Mouse (Mus musculus): Measurements from ENCODE around the gene Ucp2.

The Ucp2 gene

DNA sequence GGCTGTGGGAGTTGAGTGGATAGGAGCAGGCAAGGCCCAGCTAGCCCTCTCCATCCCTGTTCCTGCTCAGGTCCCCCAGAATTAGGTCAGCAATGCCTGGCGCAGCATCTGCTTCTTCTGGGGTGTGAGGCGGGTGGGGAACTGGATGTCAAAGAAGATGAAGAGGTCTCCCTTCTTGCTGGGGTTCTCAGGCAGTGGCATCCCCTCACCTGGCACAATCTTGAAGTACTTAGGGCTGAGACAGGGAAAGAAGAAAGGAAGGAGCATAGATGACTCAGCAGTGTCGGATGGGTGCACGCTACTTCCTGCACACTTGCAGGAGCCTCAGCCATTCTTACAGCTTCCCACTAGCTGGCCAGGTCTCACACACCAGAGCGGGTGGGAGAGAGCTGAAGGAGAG, 9.9 kb downstream of the Ucp2 start:
- no peak for DNase-seq (ENCODE audit: low spot score)

DNA sequence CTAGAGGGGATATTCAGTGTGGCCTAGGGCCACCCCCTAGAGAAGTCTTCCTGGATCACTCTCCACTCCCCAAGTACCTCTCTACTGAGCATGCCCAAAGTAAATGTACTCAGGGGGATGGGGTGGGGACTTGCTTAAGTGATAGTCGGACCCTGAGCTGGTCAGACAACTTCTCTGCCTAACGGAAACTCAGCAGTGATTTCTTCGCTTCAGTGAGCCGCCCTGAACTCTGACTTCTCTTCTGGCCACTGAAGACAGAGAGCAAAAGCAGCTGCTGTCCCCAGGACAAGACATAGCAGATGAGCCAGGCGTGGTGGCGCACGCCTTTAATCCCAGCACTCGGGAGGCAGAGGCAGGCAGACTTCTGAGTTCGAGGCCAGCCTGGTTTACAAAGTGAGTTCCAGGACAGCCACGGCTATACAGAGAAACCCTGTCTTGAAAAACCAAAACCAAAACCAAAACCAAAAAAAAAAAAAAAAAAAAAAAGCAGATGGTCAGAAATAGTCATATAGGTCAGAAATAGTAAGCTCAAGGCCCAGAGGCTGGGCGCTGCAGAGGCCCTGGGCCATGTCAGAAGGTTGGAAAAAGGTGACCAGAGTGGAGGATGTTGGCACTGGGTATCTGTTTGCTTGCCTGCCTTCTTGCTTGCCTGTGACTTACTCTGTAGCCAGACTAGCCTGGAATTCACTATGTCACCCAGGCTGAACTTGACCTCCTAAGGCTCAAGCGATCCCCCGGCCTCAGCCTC, 11.8 kb downstream of the Ucp2 start:
- DNase-seq (ENCODE audit: low spot score), result no peak

GRCm38 (mm10) chr7:100506494-100506893, 13.4 kb downstream of the Ucp2 start:
- no peak for DNase-seq (ENCODE audit: low spot score)

GRCm38 (mm10) chr7:100508670-100509069, 15.5 kb downstream of the Ucp2 start:
- DNase-seq (ENCODE audit: low spot score), result no peak

GRCm38 (mm10) chr7:100511602-100512001, 18.5 kb downstream of the Ucp2 start:
- DNase-seq (ENCODE audit: low spot score), result no peak

DNA sequence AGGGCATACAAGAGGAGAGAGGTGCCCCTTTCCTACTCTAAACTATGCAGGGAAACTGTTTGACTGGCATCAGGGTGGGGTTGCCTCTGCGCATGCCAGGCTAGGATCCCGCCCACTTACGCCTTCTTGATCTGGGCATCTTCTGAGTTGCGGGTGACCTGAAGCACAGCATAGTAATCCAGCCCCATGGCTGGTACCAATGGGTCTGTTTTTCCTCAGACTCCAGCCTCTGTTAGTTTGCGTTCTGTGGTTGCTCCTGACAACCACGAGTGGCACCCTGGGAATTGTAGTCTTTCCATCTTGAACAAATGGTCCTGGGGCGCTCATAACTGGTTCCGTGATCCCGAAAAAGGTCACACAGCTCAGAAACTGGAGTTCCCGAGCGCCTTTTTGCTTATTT, 21.4 kb downstream of the Ucp2 start, which contains the start of gene Dnajb13:
Dnajb13 (minus strand) TSS at position 388 of the 400 bp plus-strand sequence.
- no peak for DNase-seq (ENCODE audit: low spot score)

GRCm38 (mm10) chr7:100520204-100520603, 27.1 kb downstream of the Ucp2 start:
- no peak for DNase-seq (ENCODE audit: low spot score)

GRCm38 (mm10) chr7:100520663-100521285, 27.6 kb downstream of the Ucp2 start:
- peak; percentile 73 for DNase-seq (ENCODE audit: low spot score)

DNA sequence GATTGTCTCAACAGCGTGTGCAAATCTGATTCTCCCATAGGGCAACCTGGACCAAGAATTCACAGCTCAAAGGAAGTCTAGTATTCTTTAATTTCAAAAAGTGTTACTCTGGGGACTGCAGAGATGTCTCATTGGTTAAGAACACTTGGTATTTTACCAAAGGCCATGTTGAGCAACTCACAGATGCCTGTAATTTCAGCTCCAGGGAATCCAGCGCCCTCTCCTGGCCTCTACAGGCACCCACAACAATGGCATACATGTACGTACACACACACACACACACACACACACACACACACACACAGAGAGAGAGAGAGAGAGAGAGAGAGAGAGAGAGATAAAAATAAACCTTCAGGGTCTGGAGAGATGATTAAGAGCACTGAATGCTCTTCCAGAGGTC, 29.1 kb downstream of the Ucp2 start:
- DNase-seq (ENCODE audit: low spot score), result no peak

DNA sequence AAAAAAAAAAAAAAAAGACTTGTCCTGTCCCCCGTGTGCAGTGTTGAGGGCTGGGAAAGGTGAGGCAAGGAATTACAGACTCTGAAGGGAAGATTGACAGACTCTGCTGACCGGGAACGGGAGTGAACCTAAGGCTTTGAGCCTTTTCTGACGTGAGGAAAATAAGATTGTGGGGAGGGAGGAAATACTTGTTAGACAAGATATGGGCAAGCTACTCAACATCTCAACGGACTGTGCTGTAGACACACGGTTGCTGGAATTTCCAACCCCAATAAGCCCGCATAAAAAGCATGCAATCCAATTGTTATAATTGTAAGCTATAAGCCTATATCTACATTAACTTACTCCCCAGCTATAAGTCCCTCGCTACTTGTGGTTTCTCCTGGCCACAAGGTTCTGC, 31.5 kb downstream of the Ucp2 start:
- no peak for DNase-seq (ENCODE audit: low spot score)

DNA sequence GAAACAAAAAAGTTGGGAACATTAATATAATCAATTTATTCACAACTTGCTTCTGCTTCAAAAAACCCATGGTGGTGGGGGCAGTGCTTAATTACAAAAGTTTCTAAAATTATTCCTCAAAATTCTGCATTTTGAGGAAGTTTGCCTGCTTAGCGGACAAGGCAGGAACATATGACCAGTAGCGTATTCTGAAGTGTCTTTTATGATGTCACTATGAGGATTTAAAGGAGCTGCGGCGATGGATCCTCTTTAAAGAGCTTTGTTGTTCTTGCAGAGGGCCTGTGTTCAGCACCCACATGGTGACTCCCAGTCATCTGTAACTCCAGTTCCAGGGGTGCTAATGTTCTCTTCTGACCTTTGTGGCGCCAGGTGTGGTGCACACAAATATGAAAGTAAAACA, 37.6 kb downstream of the Ucp2 start:
- no peak for DNase-seq (ENCODE audit: low spot score)

GRCm38 (mm10) chr7:100533503-100533902, 40.4 kb downstream of the Ucp2 start:
- DNase-seq (ENCODE audit: low spot score), result peak; percentile 78

DNA sequence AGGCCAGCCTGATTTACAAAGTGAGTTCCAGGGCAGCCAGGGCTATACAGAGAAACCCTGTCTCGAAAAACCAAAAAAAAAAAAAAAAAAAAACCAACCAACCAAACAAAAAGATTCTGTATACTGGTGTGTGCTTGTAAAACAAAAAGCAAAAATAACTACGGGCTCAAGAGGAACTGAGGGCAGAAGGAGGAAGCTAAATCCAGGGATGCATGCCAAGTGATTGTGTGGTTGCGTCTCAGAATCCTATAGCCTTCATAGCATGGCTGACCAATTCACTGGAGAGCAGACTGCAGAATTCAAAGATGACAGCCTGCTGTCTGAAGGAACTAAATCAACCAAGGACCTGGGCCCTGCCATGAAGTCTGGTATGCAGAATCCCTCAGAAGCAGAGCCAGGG, 41.1 kb downstream of the Ucp2 start:
- DNase-seq (ENCODE audit: low spot score), result no peak

DNA sequence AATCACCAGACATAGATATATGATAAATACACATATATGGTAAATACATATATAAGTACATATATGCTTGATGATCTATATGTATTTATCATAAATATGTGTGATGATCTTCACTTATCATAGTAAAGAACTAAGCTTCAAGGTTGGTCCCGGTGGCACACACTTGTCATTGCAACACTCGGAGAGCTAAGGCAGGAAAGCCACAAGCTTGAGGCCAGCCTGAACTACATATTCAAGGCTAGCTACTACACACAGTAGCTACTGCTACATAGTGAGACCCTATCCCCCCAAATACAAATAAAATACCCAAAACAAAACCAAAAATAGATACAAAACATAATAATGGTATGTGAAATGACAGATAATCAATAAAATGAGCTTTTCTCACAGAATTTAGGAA, 42.7 kb downstream of the Ucp2 start:
- no peak for DNase-seq (ENCODE audit: low spot score)

GRCm38 (mm10) chr7:100536804-100537518, 43.8 kb downstream of the Ucp2 start, which contains the start of gene Coa4:
Gene Coa4, plus strand, starts transcription at chr7:100537071.
- peak; percentile 96 for DNase-seq (ENCODE audit: low spot score)

- DNase-seq (ENCODE audit: low spot score), result no peak
Observed at GRCm38 (mm10) chr7:100537519-100537902, 44.4 kb downstream of the Ucp2 start.

DNA sequence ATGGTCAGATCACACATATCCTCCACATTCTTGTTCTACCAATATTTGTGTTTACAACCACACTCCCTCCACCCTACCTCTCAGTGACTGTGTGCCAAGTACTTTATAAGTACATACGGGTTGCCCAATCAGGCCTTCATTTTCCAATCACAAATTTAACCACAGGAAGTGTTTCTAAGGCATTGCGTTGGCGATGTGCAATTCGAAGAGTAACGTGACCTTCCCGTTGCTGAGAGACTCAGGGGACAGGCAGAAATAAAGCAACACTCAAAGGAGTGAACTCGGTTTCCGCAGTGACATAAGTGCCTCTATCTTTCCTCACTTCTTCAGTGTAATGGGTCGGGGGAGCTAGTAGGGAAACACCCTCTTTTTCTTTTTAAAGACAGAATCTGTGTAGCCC, 46.4 kb downstream of the Ucp2 start:
- DNase-seq (ENCODE audit: low spot score), result no peak

- DNase-seq (ENCODE audit: low spot score), result peak; percentile 66
Observed at GRCm38 (mm10) chr7:100544437-100544836, 51.3 kb downstream of the Ucp2 start.

DNA sequence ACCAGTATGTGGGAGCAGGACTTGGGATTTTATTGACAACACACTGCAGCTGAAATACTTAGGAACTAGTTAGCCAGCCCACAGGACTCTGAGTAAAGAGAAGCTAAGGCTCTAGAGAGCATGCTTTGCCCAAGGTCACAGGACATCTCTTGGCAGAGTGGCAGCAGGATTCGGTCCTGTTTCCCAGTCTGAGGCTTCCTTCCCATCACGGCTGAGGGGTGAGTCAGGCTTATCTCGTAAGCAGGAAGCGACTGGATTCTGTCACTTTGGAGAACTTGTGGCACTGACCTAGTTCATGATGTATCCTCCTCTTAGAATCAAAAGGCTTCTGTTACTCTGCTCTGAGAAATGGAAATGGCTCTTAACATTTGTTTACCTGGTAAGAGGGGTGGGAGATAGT, 54.5 kb downstream of the Ucp2 start:
- no peak for DNase-seq (ENCODE audit: low spot score)

DNA sequence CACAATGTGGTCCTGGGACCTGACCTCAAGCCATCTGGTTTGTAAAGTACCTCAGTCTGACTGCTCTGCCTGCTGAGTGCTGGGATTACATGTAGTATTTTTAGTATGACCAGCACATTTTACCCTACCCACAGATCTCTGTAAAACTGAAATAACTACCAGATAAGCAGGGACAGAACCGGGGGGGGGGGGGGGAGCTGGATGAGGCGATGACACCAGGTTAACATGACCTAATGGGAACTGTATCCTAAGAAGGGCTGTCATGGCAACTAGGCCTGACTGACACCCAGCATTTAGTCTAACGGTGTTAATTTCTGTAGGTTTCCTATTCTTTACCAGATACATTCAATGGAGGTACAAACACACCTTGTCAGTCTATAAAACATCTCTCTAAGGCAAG, 56.7 kb downstream of the Ucp2 start:
- no peak for DNase-seq (ENCODE audit: low spot score)

DNA sequence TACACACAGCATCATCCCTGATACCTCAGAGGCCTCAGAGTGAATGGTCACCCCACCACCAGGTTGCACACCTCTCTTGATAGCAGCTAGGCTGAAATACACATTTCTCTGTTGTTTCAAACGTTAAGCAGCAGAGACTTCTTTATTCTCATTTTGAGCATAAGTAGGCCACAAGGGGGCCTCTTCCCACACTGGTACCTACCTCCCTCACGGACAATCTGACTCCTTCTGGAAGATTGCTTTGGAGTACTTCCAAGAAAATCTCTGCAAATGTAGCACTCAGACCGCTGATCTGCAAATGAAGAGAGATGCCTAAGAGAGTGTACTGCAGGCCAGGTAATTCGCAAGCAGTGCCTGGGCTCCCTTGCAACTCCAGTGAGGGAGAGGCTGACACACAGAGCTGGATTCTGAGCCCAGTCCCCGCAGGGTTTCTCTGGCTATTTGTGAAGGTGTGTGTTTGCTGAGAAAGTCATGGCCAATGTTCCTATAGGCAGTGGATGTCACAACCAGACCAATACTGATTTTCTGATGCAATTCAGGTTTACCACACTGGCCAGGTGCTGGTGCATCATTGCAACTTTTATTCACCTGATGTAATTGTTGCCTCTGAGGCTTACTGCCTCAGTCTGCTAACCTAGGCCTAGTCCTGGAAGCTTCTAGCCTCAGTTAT, 57.3 kb downstream of the Ucp2 start:
- DNase-seq (ENCODE audit: low spot score), result no peak
